Mouse (Mus musculus) G1E (cell line): ENCODE measurements at regions not wholly inside any gene's neighbourhood (a gene's known extent, or its start where the extent isn't known, plus 50 kb on each side); places are given as distances from the start of the nearest gene placed in this dataset.

Experiments
- ATAC-seq: 2 replicates; pipeline ENCODE4 v1.8.0; 2016; ENCODE audit warnings: mild to moderate bottlenecking; ENCODE audit not compliant: insufficient number of reproducible peaks, poor library complexity, low FRiP score, severe bottlenecking; ENCODE audit errors: extremely low read depth
- DNase-seq: peaks from one replicate; pipeline ENCODE4 v3.0.0; 2012; ENCODE audit warnings: low spot score
- H3K27me3 ChIP-seq: 2 replicates; pipeline ENCODE4 v1.6.1; 2012; ENCODE audit warnings: mild to moderate bottlenecking, low read length, inconsistent platforms; ENCODE audit not compliant: insufficient read depth
- H3K36me3 ChIP-seq: replicated peaks from 2 replicates; pipeline ENCODE3; 2012; ENCODE audit warnings: mild to moderate bottlenecking, inconsistent platforms
- H3K4me1 ChIP-seq: 2 replicates; pipeline ENCODE4 v1.6.1; 2012; ENCODE audit warnings: low read depth, low read length, inconsistent platforms, mixed read lengths; ENCODE audit not compliant: insufficient read depth
- H3K4me3 ChIP-seq: 2 replicates; pipeline ENCODE4 v1.5.1; 2012; ENCODE audit warnings: low read depth, mild to moderate bottlenecking, inconsistent platforms, low read length, moderate library complexity, mixed read lengths
- H3K9me3 ChIP-seq: replicated peaks from 2 replicates; pipeline ENCODE4 v1.6.1; 2012; ENCODE audit warnings: inconsistent platforms
- CTCF ChIP-seq: IDR thresholded peaks from 2 replicates; pipeline ENCODE4 v1.5.1; 2012; ENCODE audit warnings: low read depth, low read length, inconsistent platforms, mixed read lengths
- GATA1 ChIP-seq: IDR thresholded peaks from 2 replicates; pipeline ENCODE4 v1.6.1; 2012; ENCODE audit warnings: borderline replicate concordance, low read length, inconsistent platforms, mixed read lengths
- GATA2 ChIP-seq: IDR thresholded peaks from 2 replicates; pipeline ENCODE4 v1.6.1; 2012; ENCODE audit warnings: low read depth, low read length, inconsistent platforms, borderline replicate concordance
- POLR2AphosphoS5 ChIP-seq: IDR thresholded peaks from 2 replicates; pipeline ENCODE4 v1.6.1; 2012; ENCODE audit warnings: low read depth, low read length, inconsistent platforms; ENCODE audit not compliant: insufficient replicate concordance
- TAL1 ChIP-seq: conservative IDR thresholded peaks from 2 replicates; pipeline ENCODE4 v1.6.1; 2012; ENCODE audit warnings: low read depth, low read length, inconsistent platforms, mixed read lengths

DNA sequence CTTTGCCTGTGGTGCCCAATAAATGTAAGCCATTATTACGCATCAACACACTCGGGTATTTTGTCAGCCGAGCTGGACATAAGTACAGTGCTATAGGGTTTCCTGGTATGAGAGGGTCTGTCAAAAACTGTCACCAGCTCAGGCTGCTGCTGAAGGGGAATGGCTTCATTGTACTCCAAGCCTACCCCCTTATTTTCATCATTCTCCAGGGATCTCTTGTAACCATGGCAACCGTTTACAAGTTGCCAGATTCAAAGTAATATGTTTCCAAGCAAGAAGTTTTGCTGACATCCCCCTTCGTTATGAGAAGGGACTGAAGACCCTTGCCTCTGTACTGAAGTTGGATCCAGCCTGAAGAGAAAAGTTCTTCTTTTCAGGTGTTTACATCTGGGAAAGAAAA lies 410.3 kb upstream of the Kdm8 start:
- DNase-seq = no peak
- Histone ChIP-seq H3K36me3 (no peaks in the 10 kb centered on the region), H3K9me3 (peaks cover 34% of the 10 kb centered on the region), H3K4me1 (no peaks in the 10 kb centered on the region), H3K27me3 (no peaks in the 10 kb centered on the region), H3K4me3 (no peak overlapping the region)
- ATAC-seq = no peak
- TF ChIP-seq GATA1 = no peak
- no peak for TF ChIP-seq GATA2
- no peak for TF ChIP-seq CTCF
- TF ChIP-seq POLR2AphosphoS5 = no peak
- TF ChIP-seq TAL1 = no peak

DNA sequence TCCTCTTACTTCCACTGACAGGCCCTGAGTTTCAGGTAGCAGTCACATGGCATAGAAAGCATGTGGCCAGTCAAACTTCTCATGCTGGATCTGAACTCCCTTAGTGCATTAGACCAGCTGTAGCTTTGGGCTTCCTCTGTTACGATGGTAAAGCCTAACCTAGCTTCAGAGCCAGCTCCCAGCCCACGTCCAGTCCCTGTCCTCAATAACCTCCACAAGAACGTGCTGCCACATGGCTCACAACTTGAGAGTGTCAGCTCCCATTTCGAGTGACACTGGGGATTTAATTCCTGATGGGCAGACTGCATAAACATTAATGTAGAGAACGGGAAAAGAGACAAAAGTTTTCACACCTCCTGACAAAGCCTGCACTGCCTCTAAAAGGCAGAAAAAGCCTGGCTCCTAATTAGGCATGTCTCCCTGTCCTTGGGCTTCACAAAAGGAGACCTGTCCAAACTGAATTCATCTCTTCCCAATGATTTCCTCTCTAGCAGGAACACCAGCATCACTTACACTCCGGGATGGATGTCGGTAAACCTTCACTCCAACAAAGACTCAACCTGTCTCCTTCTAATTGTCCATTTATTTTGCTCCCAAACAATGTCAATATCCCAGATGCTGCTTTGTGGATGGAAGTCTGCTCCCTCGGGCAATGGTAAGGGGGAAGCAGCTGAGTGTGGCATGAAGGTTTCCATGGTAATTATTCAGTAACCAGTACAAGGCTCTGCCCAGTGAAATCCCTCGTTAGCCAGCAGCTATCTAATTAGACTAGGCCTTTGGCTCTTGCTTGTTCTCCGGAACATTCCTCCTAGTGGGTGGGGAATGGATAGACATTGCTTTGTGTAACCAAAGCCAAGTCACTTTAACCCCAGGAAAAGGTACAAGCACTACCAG lies 408.1 kb upstream of the Kdm8 start:
- ATAC-seq = no peak
- Histone ChIP-seq H3K27me3 (no peaks in the 10 kb centered on the region), H3K9me3 (peaks cover 43% of the 10 kb centered on the region), H3K4me1 (no peaks in the 10 kb centered on the region), H3K36me3 (no peaks in the 10 kb centered on the region), H3K4me3 (no peak overlapping the region)
- no peak for TF ChIP-seq CTCF
- no peak for TF ChIP-seq GATA2
- TF ChIP-seq GATA1 = no peak
- no peak for TF ChIP-seq POLR2AphosphoS5
- no peak for DNase-seq

DNA sequence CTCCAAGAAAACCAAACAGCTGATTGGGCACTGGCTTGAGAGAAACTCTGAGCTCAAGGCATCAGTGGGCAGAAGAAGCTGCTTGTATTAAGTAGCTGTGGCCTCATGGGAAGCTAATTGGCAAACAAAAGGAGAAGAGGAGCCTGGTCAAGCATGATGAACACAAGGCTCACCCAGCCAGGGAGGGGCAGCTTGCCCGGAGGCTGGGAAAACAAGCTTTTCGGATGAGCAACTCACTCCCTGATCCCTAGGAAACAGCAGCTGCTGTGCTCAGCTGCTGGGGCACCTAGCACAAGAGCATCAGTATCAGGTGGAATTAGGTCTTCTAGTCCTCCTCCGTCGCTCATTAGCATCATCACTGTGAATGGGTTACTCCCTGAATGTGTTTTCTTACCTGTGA lies 405.6 kb upstream of the Kdm8 start:
- Histone ChIP-seq H3K4me1 (no peaks in the 10 kb centered on the region), H3K27me3 (no peaks in the 10 kb centered on the region), H3K4me3 (no peak overlapping the region), H3K9me3 (peaks cover 40% of the 10 kb centered on the region), H3K36me3 (no peaks in the 10 kb centered on the region)
- no peak for ATAC-seq
- no peak for DNase-seq
- TF ChIP-seq POLR2AphosphoS5 = no peak
- TF ChIP-seq GATA2 = no peak
- TF ChIP-seq TAL1 = no peak
- no peak for TF ChIP-seq GATA1
- no peak for TF ChIP-seq CTCF

DNA sequence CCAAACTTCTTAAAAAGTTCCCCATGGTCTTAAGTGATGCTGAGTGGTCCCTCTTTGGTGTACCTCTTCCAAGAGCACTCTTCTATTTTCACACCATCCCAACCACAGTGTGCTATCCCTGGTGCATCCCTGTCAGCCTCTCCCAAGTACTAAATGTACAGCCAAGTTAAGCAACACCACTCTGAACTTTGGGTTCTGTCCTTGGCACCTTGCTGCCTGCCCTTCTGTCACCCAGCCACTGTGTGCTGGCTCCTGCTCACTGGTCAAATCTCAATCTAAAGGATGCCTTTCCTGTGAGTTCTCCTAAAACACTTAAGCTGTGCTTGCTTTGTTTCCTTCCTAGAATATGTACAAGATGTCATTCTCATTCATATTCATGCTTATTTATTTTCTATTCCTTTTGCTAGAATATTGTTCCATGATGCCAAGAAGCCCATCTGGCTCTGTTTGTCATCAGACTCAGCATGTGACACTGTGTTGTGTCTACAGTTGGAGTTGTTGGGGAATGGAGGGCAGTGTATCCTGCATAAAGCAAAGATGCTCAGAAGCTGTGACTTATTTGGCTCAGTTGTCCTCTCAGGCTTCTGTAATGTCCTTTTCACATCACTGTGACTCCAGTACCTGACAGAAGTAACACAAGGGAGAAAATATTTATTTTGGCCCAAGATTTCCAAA lies 388.4 kb upstream of the Kdm8 start:
- Histone ChIP-seq H3K27me3 (no peaks in the 10 kb centered on the region), H3K4me1 (no peaks in the 10 kb centered on the region), H3K9me3 (peaks cover 9% of the 10 kb centered on the region), H3K4me3 (no peak overlapping the region), H3K36me3 (no peaks in the 10 kb centered on the region)
- no peak for DNase-seq
- no peak for ATAC-seq
- TF ChIP-seq CTCF = no peak

DNA sequence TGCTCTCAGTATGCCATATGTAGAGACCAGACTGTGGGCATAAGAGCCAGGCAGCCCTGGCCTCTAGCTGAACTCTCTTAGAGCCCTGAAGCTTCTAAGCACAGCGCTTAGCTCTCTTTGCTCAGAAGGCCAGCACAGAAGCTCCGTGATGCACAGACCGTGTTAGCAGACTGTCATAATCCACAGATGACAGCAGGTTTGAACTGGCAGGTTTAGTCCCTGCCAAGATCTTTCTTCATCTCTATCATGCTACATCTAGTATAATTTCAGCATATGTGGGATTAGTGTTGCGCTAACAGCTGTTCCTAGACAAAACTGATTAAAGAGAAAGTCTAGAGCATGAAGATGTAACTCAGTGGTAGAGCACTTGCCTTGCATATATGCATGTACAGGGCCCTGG lies 342.0 kb upstream of the Kdm8 start:
- H3K9me3 ChIP-seq = peaks cover 16% of the 10 kb centered on the region
- DNase-seq = no peak
- H3K4me3 ChIP-seq = no peak overlapping the region
- TF ChIP-seq GATA2 = no peak
- no peak for TF ChIP-seq CTCF
- TF ChIP-seq GATA1 = no peak
- TF ChIP-seq POLR2AphosphoS5 = no peak
- TF ChIP-seq TAL1 = no peak
- no peaks in the 10 kb centered on the region for H3K27me3 ChIP-seq
- no peaks in the 10 kb centered on the region for H3K4me1 ChIP-seq
- no peak for ATAC-seq
- H3K36me3 ChIP-seq = no peaks in the 10 kb centered on the region

DNA sequence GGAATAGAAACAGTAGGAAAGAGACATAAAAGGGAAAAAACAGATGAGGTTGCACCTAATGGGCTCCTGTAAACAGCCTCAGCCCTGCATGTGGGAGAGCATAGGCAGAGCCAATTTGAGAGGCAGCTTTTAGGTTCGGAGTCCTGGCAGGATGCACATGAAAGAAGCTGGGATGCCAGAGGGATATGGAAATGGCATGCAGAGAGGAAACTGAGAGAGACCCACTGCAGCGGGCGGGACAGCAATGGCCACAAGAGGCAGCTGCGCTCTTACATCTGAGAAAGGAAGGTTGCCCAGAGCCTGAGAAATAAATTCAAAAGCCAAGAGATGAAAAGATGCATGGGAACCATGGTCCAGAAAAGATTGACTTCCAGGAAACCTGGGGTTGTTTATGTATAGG lies 340.5 kb upstream of the Kdm8 start:
- Histone ChIP-seq H3K9me3 (peaks cover 29% of the 10 kb centered on the region), H3K36me3 (no peaks in the 10 kb centered on the region), H3K4me3 (no peak overlapping the region), H3K4me1 (no peaks in the 10 kb centered on the region), H3K27me3 (no peaks in the 10 kb centered on the region)
- ATAC-seq = no peak
- no peak for TF ChIP-seq GATA2
- no peak for TF ChIP-seq CTCF
- TF ChIP-seq POLR2AphosphoS5 = no peak
- no peak for TF ChIP-seq GATA1
- TF ChIP-seq TAL1 = no peak
- DNase-seq = no peak
